Mouse (Mus musculus) hindbrain, embryonic 15.5 days (tissue): Measurements from ENCODE around the gene Cend1. TPM values are rescaled to one million over a fixed set of nuclear protein-coding genes. Genes with fewer than 3 reads are reported as not detected.

Experiments
- ATAC-seq: fragments of 200-750 bp; cut with Nextera tagmentation; 2 replicates; pipeline ENCODE4 v1.8.0; 2017; ENCODE audit warnings: low read depth, moderate number of reproducible peaks, moderate TSS enrichment; ENCODE audit not compliant: low FRiP score
- H3K27ac ChIP-seq: fragments of 300-500 bp; sonication (generic); replicated peaks from 2 replicates; pipeline ENCODE4 v1.5.1; 2015; ENCODE audit warnings: mild to moderate bottlenecking, inconsistent platforms
- H3K27me3 ChIP-seq: fragments of 300-500 bp; sonication (generic); 2 replicates; pipeline ENCODE4 v1.6.1; 2015; ENCODE audit warnings: control low read depth, inconsistent platforms
- H3K36me3 ChIP-seq: fragments of 300-500 bp; sonication (generic); 2 replicates; pipeline ENCODE4 v1.6.1; 2015; ENCODE audit warnings: control low read depth, inconsistent platforms
- H3K4me1 ChIP-seq: fragments of 300-500 bp; sonication (generic); replicated peaks from 2 replicates; pipeline ENCODE4 v1.6.1; 2015; ENCODE audit warnings: control low read depth, inconsistent platforms
- H3K4me2 ChIP-seq: fragments of 300-500 bp; sonication (generic); 2 replicates; pipeline ENCODE4 v1.6.1; 2015; ENCODE audit warnings: moderate library complexity, mild to moderate bottlenecking, inconsistent platforms
- H3K4me3 ChIP-seq: fragments of 300-500 bp; sonication (generic); 2 replicates; pipeline ENCODE4 v1.5.1; 2015; ENCODE audit warnings: mild to moderate bottlenecking, inconsistent platforms
- H3K9ac ChIP-seq: fragments of 300-500 bp; sonication (generic); 2 replicates; pipeline ENCODE4 v1.6.1; 2015; ENCODE audit warnings: inconsistent platforms
- H3K9me3 ChIP-seq: fragments of 300-500 bp; sonication (generic); 2 replicates; pipeline ENCODE4 v1.6.1; 2016; ENCODE audit warnings: control low read depth, inconsistent platforms
- WGBS: fragments of 180-500 bp; shearing (Covaris S2); methylation state at CpG from one replicate; pipeline ENCODE4 v1.1.7; 2015; 5-methylcytosine and 5-hydroxymethylcytosine counted together
- polyA plus RNA-seq: library from polyadenylated mRNA; unstranded; fragments of >200 nt; fragmentation: Nextera tagmentation; extraction: Ambion mirVana; gene quantifications from 2 replicates; pipeline ENCODE4 v1.2.1, GENCODE M21; 2015

Gene Cend1
- polyA plus RNA-seq, 1 experiment from 2014 or later: 184 TPM

DNA sequence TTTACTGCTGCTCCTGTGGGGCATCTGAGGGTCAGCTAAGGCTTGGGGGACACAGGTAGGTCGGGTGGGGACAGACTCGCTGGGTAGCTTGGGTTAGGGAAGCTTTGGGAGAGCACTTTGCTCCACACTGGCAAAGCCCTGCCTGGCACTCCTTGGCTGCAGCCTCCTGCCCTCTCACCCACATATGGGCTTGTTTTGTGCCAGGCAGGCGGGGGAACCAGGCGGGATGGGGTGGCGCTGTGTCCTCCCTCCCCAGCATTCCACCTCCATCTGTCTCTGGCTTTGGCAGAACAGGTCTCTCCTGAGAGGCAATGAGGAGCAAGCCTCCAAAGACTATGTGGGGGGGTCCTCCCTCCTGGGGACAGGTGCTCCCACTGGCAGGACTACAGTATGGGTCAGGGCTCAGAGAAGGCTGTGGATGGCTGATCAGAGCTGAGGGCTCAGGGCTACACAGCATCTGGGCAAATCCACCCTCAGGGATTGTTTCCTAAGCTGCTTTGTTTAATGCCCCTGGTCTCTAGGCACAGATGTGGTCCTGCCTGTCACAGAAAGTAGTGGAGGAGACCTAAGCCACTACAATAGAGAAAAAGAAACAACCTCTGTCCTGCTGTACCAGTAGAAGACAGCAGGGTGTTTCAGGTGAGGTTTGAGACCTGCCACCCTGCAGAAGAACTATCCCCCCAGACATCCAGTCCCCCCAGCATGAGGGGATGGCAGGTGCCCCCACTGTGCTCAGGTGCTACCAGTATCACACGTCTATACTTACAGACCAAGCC is 3.6 kb upstream of the Cend1 start:
- Histone ChIP-seq H3K4me1 (peaks cover 78% of the 10 kb centered on the region), H3K36me3 (peaks cover 30% of the 10 kb centered on the region), H3K4me2 (peak overlapping the region; percentile 84), H3K27ac (no peak overlapping the region), H3K9ac (peak overlapping the region; percentile 68; the same call in 1 of the 2 replicates), H3K4me3 (peak overlapping the region; percentile 61; the same call in 1 of the 2 replicates), H3K27me3 (no peaks in the 10 kb centered on the region), H3K9me3 (no peaks in the 10 kb centered on the region)
- WGBS: 80% methylated on average over 6 of the region's 6 CpGs
- no peak for ATAC-seq

DNA sequence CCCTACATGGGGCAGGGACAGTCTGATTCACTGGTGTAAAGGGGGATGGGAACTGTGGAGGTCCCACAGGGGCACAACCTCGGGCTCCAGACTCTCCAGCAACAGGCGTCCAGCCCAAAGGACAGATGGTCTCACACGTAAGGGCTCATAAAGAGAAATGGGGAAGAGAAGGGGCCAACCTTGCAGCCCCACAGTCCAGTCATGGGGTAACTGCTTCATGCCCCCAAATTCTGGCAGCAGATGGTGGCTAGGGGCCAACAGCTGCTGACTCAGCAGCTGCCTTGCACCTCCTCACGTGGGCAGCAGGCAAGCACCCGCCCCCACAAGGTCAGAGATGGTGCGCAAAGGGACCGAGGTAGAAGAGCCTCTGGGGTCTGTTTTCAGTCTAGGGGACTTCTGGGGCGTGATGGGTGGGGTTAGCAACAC is 2.9 kb upstream of the Cend1 start:
- H3K4me1 ChIP-seq: peaks cover 74% of the 10 kb centered on the region
- no peak overlapping the region for H3K4me2 ChIP-seq
- H3K36me3 ChIP-seq: peaks cover 36% of the 10 kb centered on the region
- H3K27ac ChIP-seq: no peak overlapping the region
- ATAC-seq: no peak
- 83% methylated on average over 8 of the region's 8 CpGs for WGBS
- no peaks in the 10 kb centered on the region for H3K27me3 ChIP-seq
- H3K4me3 ChIP-seq: no peak overlapping the region
- H3K9ac ChIP-seq: no peak overlapping the region
- H3K9me3 ChIP-seq: no peaks in the 10 kb centered on the region

DNA sequence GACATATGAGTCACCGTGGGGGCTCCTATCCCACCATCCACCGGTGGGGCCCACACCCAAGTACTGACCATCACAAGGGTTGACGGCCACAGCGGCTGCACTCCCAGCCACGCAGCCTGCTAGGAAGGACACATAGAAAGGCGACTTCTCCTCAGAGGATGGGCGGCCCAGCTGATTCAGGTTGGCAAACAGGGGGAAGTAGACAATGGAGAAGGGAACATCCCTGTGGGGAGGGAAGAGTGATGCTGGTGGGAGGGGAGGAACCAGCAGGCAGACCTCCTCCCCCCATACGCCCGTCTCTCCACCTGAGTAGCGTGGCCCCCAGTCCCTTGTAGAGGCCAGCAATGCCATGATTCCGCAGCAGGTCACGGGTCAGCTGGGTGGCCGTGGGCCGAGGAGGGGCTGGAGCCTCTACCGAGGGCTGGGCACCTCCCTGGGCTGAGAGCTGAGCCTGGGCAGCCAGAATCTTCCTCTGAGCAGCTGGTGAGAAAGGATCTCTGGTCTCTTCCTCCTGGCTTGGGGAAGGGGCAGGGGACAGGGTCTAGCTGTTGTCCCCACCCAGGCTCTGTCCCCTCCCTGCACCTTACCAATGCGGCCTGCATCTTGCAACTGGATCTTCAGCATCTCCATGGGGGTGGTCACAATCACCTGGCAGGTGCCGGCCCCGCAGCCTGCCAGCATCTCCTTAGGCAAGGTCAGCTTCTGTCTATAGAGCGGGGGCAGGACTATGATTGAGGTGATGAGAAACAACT is 2.3 kb upstream of the Cend1 start:
- Histone ChIP-seq H3K9me3 (no peaks in the 10 kb centered on the region), H3K36me3 (peaks cover 36% of the 10 kb centered on the region), H3K4me2 (no peak overlapping the region), H3K9ac (no peak overlapping the region), H3K4me1 (peaks cover 69% of the 10 kb centered on the region), H3K27ac (no peak overlapping the region), H3K4me3 (no peak overlapping the region), H3K27me3 (no peaks in the 10 kb centered on the region)
- 96% methylated on average over 19 of the region's 19 CpGs for WGBS
- ATAC-seq: no peak

DNA sequence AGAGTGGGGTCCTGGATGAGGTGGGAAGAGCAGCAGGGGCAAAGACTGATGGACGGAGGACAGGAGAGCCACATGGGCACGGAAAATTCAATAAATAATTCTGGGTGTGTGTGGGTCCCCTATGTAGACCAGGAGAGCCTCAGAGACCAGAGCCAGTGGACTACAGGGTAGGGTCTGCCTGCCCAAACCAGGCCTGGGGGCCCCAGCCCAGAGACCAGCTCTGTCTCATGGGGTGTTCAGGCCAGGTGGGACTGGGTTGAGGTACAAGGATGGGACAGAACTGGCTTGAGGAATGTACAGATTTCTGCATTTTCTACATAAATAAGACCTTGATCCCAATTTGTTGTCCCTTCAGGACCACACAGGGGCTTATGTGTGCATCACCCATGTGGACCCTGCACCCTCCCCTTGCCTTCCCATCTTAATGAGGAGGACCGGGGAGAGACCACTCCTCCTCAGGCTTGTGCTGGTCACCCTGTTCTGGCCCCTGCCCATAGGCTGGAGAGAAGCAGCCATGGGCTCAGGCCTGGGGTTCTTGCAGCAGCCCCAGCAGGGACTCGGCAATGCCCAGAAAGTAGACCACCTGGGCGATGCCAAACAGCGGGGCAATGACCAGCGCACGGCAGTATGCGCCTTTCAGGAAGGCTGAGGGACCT is 1.4 kb upstream of the Cend1 start:
- ATAC-seq: no peak
- no peaks in the 10 kb centered on the region for H3K27me3 ChIP-seq
- H3K4me1 ChIP-seq: peaks cover 60% of the 10 kb centered on the region
- H3K9me3 ChIP-seq: no peaks in the 10 kb centered on the region
- no peak overlapping the region for H3K27ac ChIP-seq
- H3K4me3 ChIP-seq: no peak overlapping the region
- H3K4me2 ChIP-seq: no peak overlapping the region
- H3K36me3 ChIP-seq: peaks cover 36% of the 10 kb centered on the region
- H3K9ac ChIP-seq: no peak overlapping the region
- WGBS: 93% methylated on average over 9 of the region's 9 CpGs

DNA sequence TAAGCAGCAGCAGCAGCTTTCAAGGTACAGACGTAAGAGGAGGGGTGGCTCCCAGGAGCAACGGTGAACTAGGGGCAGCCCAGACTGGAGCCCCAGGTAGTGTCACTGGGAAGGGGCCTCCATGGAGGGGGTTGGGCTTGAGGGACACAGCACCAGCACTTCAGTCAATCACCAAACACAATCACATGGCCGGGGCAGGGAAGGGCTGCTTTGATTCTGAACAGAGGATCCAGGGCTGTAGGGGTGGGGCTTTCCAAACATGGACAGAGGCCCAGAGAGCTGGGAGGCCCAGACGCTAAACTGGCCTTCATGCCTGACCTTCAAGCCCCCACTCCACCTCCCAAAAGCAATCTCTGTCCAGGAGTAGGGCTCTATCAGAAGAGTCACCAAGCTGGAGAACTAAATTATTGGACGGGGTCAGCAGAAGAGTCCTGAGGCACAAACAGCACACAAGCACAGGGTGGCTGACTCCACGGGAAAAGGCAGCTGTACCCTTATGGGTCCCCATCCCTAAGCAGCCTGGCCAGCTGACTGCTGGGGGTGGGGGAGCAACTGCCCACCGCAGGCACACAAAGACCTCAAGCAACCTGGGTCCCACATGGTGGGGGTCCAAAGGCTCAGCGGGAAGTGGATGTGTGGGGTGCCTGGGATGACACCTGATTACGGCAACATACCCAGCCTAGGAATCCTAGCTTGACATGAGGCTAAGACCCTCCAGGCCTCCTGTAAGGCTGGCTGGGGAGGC is 721 bp upstream of the Cend1 start:
- Histone ChIP-seq H3K9me3 (no peaks in the 10 kb centered on the region), H3K4me2 (peak overlapping the region; percentile 65), H3K27me3 (no peaks in the 10 kb centered on the region), H3K36me3 (peaks cover 36% of the 10 kb centered on the region), H3K9ac (no peak overlapping the region), H3K4me1 (peaks cover 53% of the 10 kb centered on the region), H3K4me3 (peak overlapping the region; percentile 52), H3K27ac (peak overlapping the region; percentile 82)
- WGBS: 58% methylated on average over 9 of the region's 9 CpGs
- peak; percentile 23; the same call in 1 of the 2 replicates for ATAC-seq

DNA sequence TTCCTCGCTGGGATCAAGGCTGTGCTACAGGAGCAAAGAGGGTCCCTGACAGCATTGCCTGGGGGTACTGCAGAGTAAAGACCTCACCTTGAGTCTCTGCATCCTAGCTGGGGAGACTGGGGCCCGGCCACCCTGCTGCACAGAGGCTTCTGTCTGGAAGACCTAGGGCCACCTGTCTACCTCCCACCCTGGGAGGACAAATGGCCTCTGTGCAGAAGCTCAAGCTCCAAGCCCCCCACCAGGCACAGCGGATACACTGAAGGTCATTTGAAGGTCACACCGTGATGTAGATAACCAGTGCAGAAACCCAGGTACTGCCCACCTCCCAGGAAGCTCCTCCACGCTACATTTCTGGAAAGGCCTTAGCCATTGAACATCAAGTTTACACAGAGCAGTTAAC is 590 bp downstream of the Cend1 start:
- peak overlapping the region; percentile 52 for H3K4me3 ChIP-seq
- no peak for ATAC-seq
- no peaks in the 10 kb centered on the region for H3K9me3 ChIP-seq
- peak overlapping the region; percentile 82 for H3K27ac ChIP-seq
- 52% methylated on average over 5 of the region's 5 CpGs for WGBS
- peak overlapping the region; percentile 65 for H3K4me2 ChIP-seq
- H3K4me1 ChIP-seq: peaks cover 40% of the 10 kb centered on the region
- peaks cover 36% of the 10 kb centered on the region for H3K36me3 ChIP-seq
- H3K27me3 ChIP-seq: no peaks in the 10 kb centered on the region
- peak overlapping the region; percentile 66 for H3K9ac ChIP-seq

DNA sequence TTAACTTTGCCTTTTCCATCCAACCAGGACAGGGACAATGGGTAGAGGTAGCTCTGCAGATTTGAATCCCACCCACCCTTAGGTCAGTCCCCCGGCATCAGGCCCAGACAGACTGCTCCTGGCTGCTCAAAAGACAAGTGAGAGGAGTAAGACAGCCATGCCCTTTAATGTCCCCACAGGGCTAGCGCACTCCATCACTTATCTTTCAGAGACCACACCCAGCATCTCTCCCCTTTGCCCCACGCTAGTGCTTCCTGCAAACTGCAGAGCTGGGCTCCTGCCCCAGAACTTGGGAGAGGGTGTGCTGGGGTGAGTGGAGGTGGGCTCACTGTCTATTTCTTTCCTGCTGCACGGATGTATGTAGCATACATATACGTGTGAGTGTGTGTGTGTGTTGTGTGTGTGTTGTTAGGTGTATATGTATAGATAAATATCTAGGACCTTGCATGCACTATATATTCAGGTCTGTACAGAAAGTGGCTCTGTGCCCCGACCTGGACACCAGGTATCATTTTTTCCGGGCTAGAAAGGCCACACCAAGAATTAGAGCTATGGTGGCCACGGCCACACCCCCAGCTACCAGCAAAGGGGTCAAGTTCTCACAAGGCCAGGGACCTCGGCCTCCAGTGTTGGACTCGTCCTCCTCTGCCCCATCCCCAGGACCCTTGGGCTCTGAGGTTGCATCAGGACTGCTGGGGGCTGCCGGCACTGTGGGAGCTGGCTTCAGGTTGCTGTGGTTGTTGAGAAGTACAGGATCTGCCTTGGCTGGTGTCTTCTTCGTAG is 2.2 kb downstream of the Cend1 start:
- WGBS: 90% methylated on average over 12 of the region's 12 CpGs
- Histone ChIP-seq H3K4me2 (no peak overlapping the region), H3K9ac (no peak overlapping the region), H3K36me3 (peaks cover 26% of the 10 kb centered on the region), H3K4me1 (peaks cover 24% of the 10 kb centered on the region), H3K4me3 (no peak overlapping the region), H3K27ac (no peak overlapping the region), H3K27me3 (no peaks in the 10 kb centered on the region), H3K9me3 (no peaks in the 10 kb centered on the region)
- ATAC-seq: no peak

DNA sequence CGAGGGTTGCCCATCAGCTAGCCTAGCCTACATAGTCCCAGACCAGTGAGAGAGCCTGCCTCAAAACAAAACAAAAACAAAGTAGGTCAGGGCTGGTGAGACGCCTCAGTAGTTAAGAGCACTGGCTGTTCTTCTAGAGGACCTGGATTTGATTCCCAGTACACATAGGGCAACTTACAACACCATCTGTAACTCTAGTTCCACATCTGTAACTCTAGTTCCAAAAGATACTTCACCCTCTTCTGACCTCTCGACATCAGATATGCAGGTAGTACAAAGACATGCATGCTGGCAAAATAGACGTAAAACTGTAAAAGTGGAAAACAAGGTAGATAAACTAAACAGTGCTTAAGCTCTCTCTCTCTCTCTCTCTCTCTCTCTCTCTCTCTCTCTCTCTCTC is 5.5 kb downstream of the Cend1 start:
- Histone ChIP-seq H3K36me3 (peaks cover 6% of the 10 kb centered on the region; the same call in 1 of the 2 replicates), H3K27me3 (no peaks in the 10 kb centered on the region), H3K4me1 (peaks cover 9% of the 10 kb centered on the region), H3K9ac (no peak overlapping the region), H3K4me2 (no peak overlapping the region), H3K4me3 (no peak overlapping the region), H3K9me3 (no peaks in the 10 kb centered on the region), H3K27ac (no peak overlapping the region)
- 75% methylated on average over 4 of the region's 4 CpGs for WGBS
- no peak for ATAC-seq

DNA sequence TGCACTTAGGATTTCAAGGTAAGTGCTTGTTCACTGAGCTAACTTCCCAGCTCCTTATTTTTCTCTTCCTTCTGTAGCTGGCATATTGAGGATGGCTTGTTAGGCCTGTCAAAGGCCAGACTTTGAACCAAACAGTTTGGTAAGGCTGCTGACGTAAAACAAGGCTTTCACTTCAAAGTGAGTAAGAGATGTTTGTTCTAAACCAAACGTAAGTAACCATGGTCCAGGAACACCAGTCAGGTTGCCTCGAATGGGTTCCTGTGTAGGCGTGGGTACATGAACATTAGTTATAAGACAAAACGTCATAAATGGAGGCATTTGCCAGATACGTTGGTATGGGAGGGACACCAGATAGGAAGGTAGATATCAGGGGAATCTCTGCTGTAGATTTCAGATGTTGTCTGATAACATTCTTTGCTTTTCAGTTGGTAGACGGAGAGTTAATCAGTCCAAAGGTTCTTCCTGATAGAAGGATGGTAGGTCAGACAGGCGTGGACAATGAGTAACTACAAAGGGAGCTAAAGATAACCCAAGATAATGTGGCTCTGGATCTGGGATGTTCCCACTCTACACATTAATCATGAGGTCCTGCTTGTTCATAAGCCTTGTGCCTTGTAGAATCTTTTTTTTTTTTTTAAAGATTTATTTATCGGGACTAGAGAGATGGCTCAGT is 9.1 kb downstream of the Cend1 start:
- WGBS: 91% methylated on average over 9 of the region's 9 CpGs
- Histone ChIP-seq H3K36me3 (no peaks in the 10 kb centered on the region), H3K27ac (no peak overlapping the region), H3K4me3 (no peak overlapping the region), H3K9ac (no peak overlapping the region), H3K4me1 (no peaks in the 10 kb centered on the region), H3K9me3 (no peaks in the 10 kb centered on the region), H3K27me3 (no peaks in the 10 kb centered on the region), H3K4me2 (no peak overlapping the region)
- ATAC-seq: no peak

DNA sequence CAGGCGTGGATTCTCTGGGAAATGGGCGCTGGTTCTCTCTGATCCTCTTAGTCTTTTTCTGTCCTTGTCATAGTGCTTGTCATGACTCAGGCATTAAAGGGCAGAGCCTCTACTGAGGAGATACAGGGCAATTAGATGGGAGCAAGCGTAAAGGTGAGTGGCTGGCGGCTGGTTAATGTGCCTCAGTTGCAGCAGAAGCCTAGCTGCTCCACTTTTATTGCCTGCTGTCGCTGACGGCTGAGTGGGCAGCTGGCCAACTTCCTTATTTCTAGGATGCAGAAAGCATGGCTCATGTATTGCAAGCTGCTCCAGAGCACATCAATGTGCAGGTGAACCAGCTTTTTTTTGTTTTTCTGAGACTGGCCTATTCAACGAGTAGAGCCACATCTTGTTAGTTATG is 10.3 kb downstream of the Cend1 start:
- 68% methylated on average over 7 of the region's 7 CpGs for WGBS
- Histone ChIP-seq H3K27ac (no peak overlapping the region), H3K9ac (no peak overlapping the region)

More for the DNA sequence above, 10.3 kb downstream of the Cend1 start:
- no peaks in the 10 kb centered on the region for H3K27me3 ChIP-seq
- no peak overlapping the region for H3K4me3 ChIP-seq
- no peaks in the 10 kb centered on the region for H3K9me3 ChIP-seq
- no peak for ATAC-seq
- H3K36me3 ChIP-seq: no peaks in the 10 kb centered on the region
- H3K4me1 ChIP-seq: peaks cover 5% of the 10 kb centered on the region
- no peak overlapping the region for H3K4me2 ChIP-seq
